Mouse (Mus musculus) liver, embryonic 13.5 days (tissue): Measurements from ENCODE around the gene Fam24b. TPM values are rescaled to one million over a fixed set of nuclear protein-coding genes. Genes with fewer than 3 reads are reported as not detected.

Source experiments
- ATAC-seq: fragments of 200-750 bp; cut with Nextera tagmentation; 2 replicates; pipeline ENCODE4 v1.8.0; 2017; ENCODE audit warnings: low read depth, mild to moderate bottlenecking, moderate number of reproducible peaks, moderate library complexity
- DNase-seq: peaks from one replicate; pipeline ENCODE4 v3.0.0; 2022
- H3K27ac ChIP-seq: fragments of 300-500 bp; sonication (generic); 2 replicates; pipeline ENCODE4 v1.5.1; 2015; ENCODE audit warnings: moderate library complexity, mild to moderate bottlenecking, inconsistent platforms
- H3K27me3 ChIP-seq: fragments of 300-500 bp; sonication (generic); 2 replicates; pipeline ENCODE4 v1.6.1; 2015; ENCODE audit warnings: mild to moderate bottlenecking, inconsistent platforms
- H3K36me3 ChIP-seq: fragments of 300-500 bp; sonication (generic); 2 replicates; pipeline ENCODE4 v1.6.1; 2015; ENCODE audit warnings: mild to moderate bottlenecking, inconsistent platforms
- H3K4me1 ChIP-seq: fragments of 300-500 bp; sonication (generic); replicated peaks from 2 replicates; pipeline ENCODE4 v1.6.1; 2015; ENCODE audit warnings: inconsistent platforms
- H3K4me2 ChIP-seq: fragments of 300-500 bp; sonication (generic); 2 replicates; pipeline ENCODE4 v1.6.1; 2015; ENCODE audit warnings: inconsistent platforms, mild to moderate bottlenecking, moderate library complexity
- H3K4me3 ChIP-seq: fragments of 300-500 bp; sonication (generic); replicated peaks from 2 replicates; pipeline ENCODE4 v1.5.1; 2015; ENCODE audit warnings: mild to moderate bottlenecking, inconsistent platforms
- H3K9ac ChIP-seq: fragments of 300-500 bp; sonication (generic); 2 replicates; pipeline ENCODE4 v1.6.1; 2015; ENCODE audit warnings: mild to moderate bottlenecking, inconsistent platforms
- H3K9me3 ChIP-seq: fragments of 300-500 bp; sonication (generic); replicated peaks from 2 replicates; pipeline ENCODE4 v1.6.1; 2016; ENCODE audit warnings: inconsistent platforms
- WGBS: fragments of 180-500 bp; shearing (Covaris S2); methylation state at CpG from one replicate; pipeline ENCODE4 v1.1.7; 2015; ENCODE audit not compliant: insufficient replicate concordance; 5-methylcytosine and 5-hydroxymethylcytosine counted together
- polyA plus RNA-seq: library from polyadenylated mRNA; unstranded; fragments of >200 nt; fragmentation: Nextera tagmentation; extraction: Ambion mirVana; gene quantifications from 2 replicates; pipeline ENCODE4 v1.2.1, GENCODE M21; 2015

Fam24b gene
- polyA plus RNA-seq, 1 experiment from 2014 or later = not detected

DNA sequence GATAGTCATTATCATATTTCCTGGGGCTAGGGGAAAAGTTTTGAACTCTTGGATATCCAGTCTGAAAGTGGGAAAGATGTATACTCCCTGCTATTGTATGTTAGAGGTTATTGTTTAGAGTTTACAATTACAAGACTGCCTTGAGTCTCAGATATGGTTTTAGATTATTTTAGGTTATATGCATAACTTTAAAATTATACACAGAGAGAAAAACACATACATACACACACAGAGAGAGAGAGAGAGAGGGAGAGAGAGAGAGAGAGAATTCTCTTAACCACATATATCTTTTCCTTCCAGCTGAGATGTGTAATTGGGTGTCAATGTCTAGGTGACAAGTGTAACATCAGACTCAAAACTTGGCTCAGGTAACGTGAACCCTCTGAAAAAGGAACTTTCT, 4.2 kb upstream of the Fam24b start, which contains the start of gene Fam24a:
Fam24a (plus strand) TSS at position 301 of the 400 bp plus-strand sequence.
- Histone ChIP-seq H3K4me2 (no peak within 1 kb of the TSS), H3K27me3 (no peaks in the 10 kb centered on the region), H3K9ac (no peak within 1 kb of the TSS), H3K36me3 (0 out of 2 replicates have a peak, but pooled peaks cover 3% of the 10 kb centered on the region), H3K27ac (no peak within 1 kb of the TSS), H3K9me3 (no peaks in the 10 kb centered on the region), H3K4me1 (no peaks in the 10 kb centered on the region), H3K4me3 (no peak within 1 kb of the TSS)
- ATAC-seq (no peak), DNase-seq (no peak)
- WGBS = 52% methylated on average over 1 of the region's 1 CpGs

DNA sequence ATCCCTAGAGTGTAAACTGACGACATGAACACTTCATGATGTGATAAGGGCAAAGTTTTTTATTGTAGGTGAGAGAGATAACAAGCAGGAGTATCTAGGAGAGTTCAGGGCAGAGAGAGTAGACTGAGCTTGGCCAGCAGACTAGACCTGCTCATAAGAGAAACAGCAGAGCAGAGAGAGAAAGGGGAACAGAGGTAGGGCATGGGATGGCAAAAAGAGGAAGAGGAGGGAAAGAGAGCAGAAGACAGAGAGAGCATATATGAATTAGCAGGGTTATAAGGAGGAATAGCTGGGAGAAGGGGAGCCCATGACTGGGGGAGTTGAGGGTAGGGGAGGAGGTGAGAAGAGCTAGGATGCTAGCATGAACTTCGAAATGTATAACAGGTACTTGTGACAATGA, 2.4 kb upstream of the Fam24b start:
- H3K4me1 ChIP-seq = no peaks in the 10 kb centered on the region
- H3K9me3 ChIP-seq = no peaks in the 10 kb centered on the region
- no peak overlapping the region for H3K27ac ChIP-seq
- H3K4me2 ChIP-seq = no peak overlapping the region
- DNase-seq (no peak), ATAC-seq (no peak)
- H3K27me3 ChIP-seq = no peaks in the 10 kb centered on the region
- H3K36me3 ChIP-seq = no peaks in the 10 kb centered on the region
- 49% methylated on average over 2 of the region's 2 CpGs for WGBS
- no peak overlapping the region for H3K9ac ChIP-seq
- H3K4me3 ChIP-seq = no peak overlapping the region

DNA sequence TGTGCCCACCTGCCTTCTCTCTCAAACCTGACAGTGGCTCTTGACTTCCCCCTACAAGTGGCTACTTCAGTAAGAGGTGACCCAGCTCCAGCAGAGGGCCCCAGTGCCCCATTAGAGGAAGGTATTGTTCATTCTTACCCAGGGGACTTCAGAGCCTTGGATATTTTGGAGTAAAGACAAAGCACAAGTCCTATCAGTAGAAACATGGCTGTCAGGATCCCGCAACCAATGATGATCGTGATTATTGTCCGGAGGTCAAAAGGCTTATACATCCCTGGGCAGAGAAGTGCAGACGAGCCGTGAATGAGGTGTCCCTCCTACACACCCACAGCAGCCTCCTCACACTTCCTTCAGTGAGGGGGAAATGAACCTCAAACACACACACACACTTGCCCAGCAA, 2.3 kb downstream of the Fam24b start:
- Histone ChIP-seq H3K36me3 (no peaks in the 10 kb centered on the region), H3K27ac (no peak overlapping the region), H3K4me1 (no peaks in the 10 kb centered on the region), H3K9me3 (no peaks in the 10 kb centered on the region), H3K9ac (no peak overlapping the region), H3K4me2 (no peak overlapping the region), H3K27me3 (no peaks in the 10 kb centered on the region), H3K4me3 (no peak overlapping the region)
- DNase-seq (no peak), ATAC-seq (no peak)
- 80% methylated on average over 5 of the region's 5 CpGs for WGBS

DNA sequence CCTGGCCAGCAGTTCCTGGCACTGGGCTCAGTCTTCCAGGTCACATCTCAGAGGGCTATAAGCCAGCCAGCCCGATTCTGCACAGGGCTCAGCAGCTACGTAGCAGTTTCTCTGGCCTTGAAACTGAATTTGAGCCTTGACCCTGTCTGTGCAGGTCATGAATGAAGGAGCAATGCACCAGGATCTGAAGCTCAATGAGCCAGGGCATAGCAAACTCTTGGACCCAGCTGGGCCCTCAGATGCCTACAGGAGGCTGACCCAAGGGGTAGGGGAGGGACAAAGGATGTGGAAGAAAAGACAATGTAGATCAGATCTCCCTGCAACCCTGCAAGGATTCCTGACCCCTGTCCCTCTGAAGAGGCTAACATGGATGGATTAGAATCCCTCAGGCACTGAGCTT, 7.1 kb downstream of the Fam24b start, which contains the start of gene Cuzd1:
Cuzd1 (minus strand) TSS at position 101 of the 400 bp plus-strand sequence.
- 61% methylated on average over 2 of the region's 2 CpGs for WGBS

DNA sequence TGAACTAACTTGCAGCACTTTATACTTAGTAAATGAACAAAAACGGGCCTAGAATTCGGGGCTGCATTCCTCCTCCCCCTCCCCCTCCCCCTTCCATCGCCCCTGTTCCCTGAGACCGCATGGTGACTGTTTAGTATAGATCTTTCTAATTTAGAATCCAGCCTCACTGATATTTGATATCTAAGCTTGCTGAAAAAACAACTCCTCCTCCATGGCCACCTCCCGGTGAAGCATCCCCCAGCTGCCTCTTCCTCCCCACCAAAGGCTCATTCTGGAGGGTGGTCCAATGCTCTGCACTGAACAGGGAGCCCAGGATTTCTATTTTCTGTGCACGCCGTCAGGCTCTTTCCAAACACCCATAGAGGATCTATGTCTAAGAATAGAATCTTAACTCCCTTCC, 11.0 kb downstream of the Fam24b start:
- no peak overlapping the region for H3K4me3 ChIP-seq
- no peaks in the 10 kb centered on the region for H3K4me1 ChIP-seq
- H3K4me2 ChIP-seq = no peak overlapping the region
- H3K27me3 ChIP-seq = no peaks in the 10 kb centered on the region
- no peak for DNase-seq
- no peak for ATAC-seq
- 74% methylated on average over 5 of the region's 7 CpGs for WGBS
- no peaks in the 10 kb centered on the region for H3K9me3 ChIP-seq
- no peak overlapping the region for H3K9ac ChIP-seq
- H3K27ac ChIP-seq = no peak overlapping the region
- no peaks in the 10 kb centered on the region for H3K36me3 ChIP-seq

More for the DNA sequence above, 7.1 kb downstream of the Fam24b start, which contains the start of gene Cuzd1:
- H3K4me1 ChIP-seq = no peaks in the 10 kb centered on the region
- ATAC-seq = no peak
- DNase-seq = no peak
- no peak within 1 kb of the TSS for H3K27ac ChIP-seq
- H3K4me2 ChIP-seq = no peak within 1 kb of the TSS
- H3K4me3 ChIP-seq = no peak within 1 kb of the TSS
- no peaks in the 10 kb centered on the region for H3K27me3 ChIP-seq
- no peaks in the 10 kb centered on the region for H3K36me3 ChIP-seq
- H3K9ac ChIP-seq = no peak within 1 kb of the TSS
- H3K9me3 ChIP-seq = no peaks in the 10 kb centered on the region

DNA sequence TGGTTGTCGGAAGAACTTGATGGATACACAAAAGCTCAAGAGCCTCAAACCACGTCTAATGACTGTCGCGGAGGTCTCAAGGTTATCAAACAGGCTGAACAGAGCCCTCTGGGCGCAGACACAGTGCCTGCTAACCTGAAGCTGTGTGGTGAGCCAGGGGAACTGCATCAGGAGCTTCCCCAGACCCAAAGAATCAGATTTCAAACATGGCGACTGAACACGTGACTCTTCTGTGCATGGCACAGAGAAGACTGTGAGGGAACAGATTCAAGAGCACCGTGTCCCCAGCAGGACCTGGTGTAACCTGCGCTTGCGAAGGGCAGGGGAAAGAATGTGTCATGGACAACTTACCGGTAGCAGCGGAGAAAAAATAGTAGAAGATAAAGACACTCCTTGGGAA, 11.7 kb downstream of the Fam24b start:
- 51% methylated on average over 12 of the region's 12 CpGs for WGBS
- no peak for ATAC-seq

DNA sequence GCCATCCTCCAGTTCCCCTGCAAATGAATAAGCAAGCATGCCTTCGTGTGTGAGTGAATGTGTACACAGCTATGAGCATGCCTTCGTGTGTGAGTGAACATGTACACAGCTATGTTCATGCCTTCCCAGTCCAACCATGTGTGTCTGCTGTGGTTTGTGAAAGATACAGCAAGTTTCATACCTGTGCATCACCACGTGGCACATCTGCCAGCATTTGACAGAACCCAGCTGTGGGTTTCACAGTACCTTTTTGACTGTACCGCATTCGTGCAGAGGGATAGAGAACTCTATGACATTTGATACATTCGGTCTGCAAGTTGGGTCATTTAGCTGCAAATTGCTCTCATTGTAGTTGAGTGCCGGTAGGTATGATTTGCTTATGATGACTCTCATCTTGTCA, 14.8 kb downstream of the Fam24b start:
- ATAC-seq = no peak
- DNase-seq = no peak
- Histone ChIP-seq H3K4me1 (no peaks in the 10 kb centered on the region), H3K9ac (no peak overlapping the region), H3K27me3 (no peaks in the 10 kb centered on the region), H3K36me3 (no peaks in the 10 kb centered on the region), H3K4me3 (no peak overlapping the region), H3K9me3 (no peaks in the 10 kb centered on the region), H3K27ac (no peak overlapping the region), H3K4me2 (no peak overlapping the region)
- WGBS = 57% methylated on average over 7 of the region's 7 CpGs

More for the DNA sequence above, 11.7 kb downstream of the Fam24b start:
- Histone ChIP-seq H3K9ac (no peak overlapping the region), H3K36me3 (no peaks in the 10 kb centered on the region), H3K27ac (no peak overlapping the region), H3K27me3 (no peaks in the 10 kb centered on the region), H3K4me3 (no peak overlapping the region), H3K4me1 (no peaks in the 10 kb centered on the region), H3K4me2 (no peak overlapping the region), H3K9me3 (no peaks in the 10 kb centered on the region)
- DNase-seq = no peak

DNA sequence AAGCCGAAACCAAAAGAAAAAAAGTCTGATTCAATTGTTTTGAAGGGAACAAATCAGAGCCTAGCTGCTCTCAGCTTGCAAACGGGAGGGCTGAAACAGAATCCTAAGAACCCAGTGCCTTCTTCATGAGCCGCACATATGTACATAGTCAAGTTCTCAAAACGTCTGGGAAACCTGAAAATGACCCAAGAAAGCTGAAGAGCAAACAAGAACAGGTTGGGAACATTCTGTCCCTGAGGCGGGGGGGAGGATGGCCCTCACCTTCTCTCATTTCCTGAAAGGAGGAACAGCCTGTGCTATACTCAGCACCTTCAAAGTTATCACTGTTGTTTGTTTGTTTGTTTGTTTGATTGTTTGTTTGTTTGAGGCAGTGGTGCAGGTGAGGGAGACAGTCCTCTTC, 22.6 kb downstream of the Fam24b start:
- 58% methylated on average over 5 of the region's 5 CpGs for WGBS
- H3K36me3 ChIP-seq = no peaks in the 10 kb centered on the region
- no peak for ATAC-seq

DNA sequence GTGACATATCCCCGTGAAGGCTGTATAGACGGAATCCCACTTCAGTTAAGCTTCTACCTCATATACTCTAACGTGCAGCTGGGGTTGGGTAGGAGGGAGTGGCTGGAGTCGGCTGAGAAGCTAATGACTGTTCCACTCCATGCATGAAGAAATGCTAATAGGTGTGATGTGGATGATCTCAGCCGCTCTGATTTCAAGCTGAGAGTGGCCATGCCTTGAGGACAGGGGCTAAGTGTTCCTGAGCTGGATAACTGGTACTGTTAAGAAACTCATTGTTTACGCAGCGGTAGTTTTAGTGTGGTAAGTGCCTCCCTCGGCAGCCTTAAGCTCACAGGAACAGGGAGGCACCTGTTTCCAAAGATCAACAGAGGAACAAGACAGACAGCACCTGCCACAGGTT, 26.0 kb downstream of the Fam24b start:
- no peaks in the 10 kb centered on the region for H3K9me3 ChIP-seq
- DNase-seq (no peak), ATAC-seq (no peak)
- no peaks in the 10 kb centered on the region for H3K4me1 ChIP-seq
- H3K9ac ChIP-seq = no peak overlapping the region
- H3K4me3 ChIP-seq = no peak overlapping the region
- H3K27me3 ChIP-seq = no peaks in the 10 kb centered on the region
- no peak overlapping the region for H3K27ac ChIP-seq
- WGBS = 61% methylated on average over 8 of the region's 8 CpGs
- no peaks in the 10 kb centered on the region for H3K36me3 ChIP-seq
- no peak overlapping the region for H3K4me2 ChIP-seq

More for the DNA sequence above, 22.6 kb downstream of the Fam24b start:
- H3K27me3 ChIP-seq = no peaks in the 10 kb centered on the region
- no peaks in the 10 kb centered on the region for H3K9me3 ChIP-seq
- no peak overlapping the region for H3K9ac ChIP-seq
- no peak overlapping the region for H3K4me3 ChIP-seq
- DNase-seq = no peak
- H3K4me2 ChIP-seq = no peak overlapping the region
- H3K4me1 ChIP-seq = no peaks in the 10 kb centered on the region
- H3K27ac ChIP-seq = no peak overlapping the region

DNA sequence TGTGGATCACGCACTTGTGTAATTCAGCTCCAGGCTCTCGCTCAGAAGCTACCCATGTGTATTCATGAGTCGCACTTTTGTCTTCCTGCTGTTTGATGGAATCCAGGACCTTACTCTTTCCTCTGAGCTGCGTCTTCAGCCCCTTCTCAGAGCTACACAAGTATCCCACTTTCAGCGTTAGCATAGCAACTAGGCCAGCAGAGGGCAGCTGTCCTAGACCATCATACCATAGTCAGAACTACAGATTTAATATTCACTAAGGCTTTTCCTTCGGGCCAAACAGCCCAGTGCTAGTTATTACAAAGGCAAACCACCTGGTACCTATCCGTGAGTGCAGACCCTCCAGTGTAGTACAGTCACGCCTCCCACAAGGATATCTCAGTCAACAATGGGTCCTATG, 32.2 kb downstream of the Fam24b start:
- no peak overlapping the region for H3K27ac ChIP-seq
- H3K4me3 ChIP-seq = no peak overlapping the region
- H3K4me1 ChIP-seq = no peaks in the 10 kb centered on the region
- H3K9ac ChIP-seq = no peak overlapping the region
- DNase-seq = no peak
- H3K36me3 ChIP-seq = no peaks in the 10 kb centered on the region
- ATAC-seq = no peak
- 69% methylated on average over 8 of the region's 8 CpGs for WGBS
- no peak overlapping the region for H3K4me2 ChIP-seq
- no peaks in the 10 kb centered on the region for H3K27me3 ChIP-seq
- no peaks in the 10 kb centered on the region for H3K9me3 ChIP-seq
